Mouse (Mus musculus) lung, embryonic 14.5 days (tissue): ENCODE measurements around the gene Ankrd39. TPM values are rescaled to one million over a fixed set of nuclear protein-coding genes. Genes with fewer than 3 reads are reported as not detected.

ENCODE experiments used
- ATAC-seq: fragments of 200-750 bp; cut with Nextera tagmentation; 2 replicates; pipeline ENCODE4 v1.8.0; 2017; ENCODE audit warnings: mild to moderate bottlenecking, moderate TSS enrichment, moderate library complexity; ENCODE audit not compliant: insufficient read depth
- DNase-seq: peaks from one replicate; pipeline ENCODE4 v3.0.0-alpha.2; 2015
- H3K27ac ChIP-seq: fragments of 300-500 bp; sonication (generic); 2 replicates; pipeline ENCODE4 v1.5.1; 2014; ENCODE audit warnings: low read depth, mild to moderate bottlenecking, moderate library complexity
- H3K27me3 ChIP-seq: fragments of 300-500 bp; sonication (generic); 2 replicates; pipeline ENCODE4 v1.6.1; 2014; ENCODE audit warnings: low read length, control low read depth; ENCODE audit not compliant: insufficient read depth
- H3K36me3 ChIP-seq: fragments of 300-500 bp; sonication (generic); 2 replicates; pipeline ENCODE4 v1.6.1; 2014; ENCODE audit warnings: control low read depth; ENCODE audit not compliant: insufficient read depth
- H3K4me1 ChIP-seq: fragments of 300-500 bp; sonication (generic); 2 replicates; pipeline ENCODE4 v1.6.1; 2014; ENCODE audit warnings: antibody characterized with exemption, control low read depth; ENCODE audit not compliant: insufficient read depth
- H3K4me2 ChIP-seq: fragments of 300-500 bp; sonication (generic); 2 replicates; pipeline ENCODE4 v1.6.1; 2014; ENCODE audit warnings: mild to moderate bottlenecking
- H3K4me3 ChIP-seq: fragments of 300-500 bp; sonication (generic); 2 replicates; pipeline ENCODE4 v1.5.1; 2014; ENCODE audit warnings: low read depth, low read length
- H3K9ac ChIP-seq: fragments of 300-500 bp; sonication (generic); 2 replicates; pipeline ENCODE4 v1.6.1; 2014
- H3K9me3 ChIP-seq: fragments of 300-500 bp; sonication (generic); 2 replicates; pipeline ENCODE4 v1.6.1; 2016; ENCODE audit warnings: low read depth, low read length, control low read depth
- CTCF ChIP-seq: IDR thresholded peaks from 2 replicates; pipeline ENCODE4 v1.5.1; 2016; ENCODE audit warnings: antibody characterized with exemption, low read depth
- WGBS: fragments of 180-500 bp; shearing (Covaris S2); extraction: QIAGEN DNeasy Blood & Tissue Kit; methylation state at CpG from one replicate; pipeline ENCODE4 v1.1.7; 2014; 5-methylcytosine and 5-hydroxymethylcytosine counted together
- polyA plus RNA-seq: library from polyadenylated mRNA; unstranded; fragments of >200 nt; fragmentation: Nextera tagmentation; extraction: Ambion mirVana; gene quantifications from 2 replicates; pipeline ENCODE4 v1.2.1, GENCODE M21; 2014

Gene Ankrd39
- polyA plus RNA-seq, 1 experiment from 2014 or later: 19.9 TPM

DNA sequence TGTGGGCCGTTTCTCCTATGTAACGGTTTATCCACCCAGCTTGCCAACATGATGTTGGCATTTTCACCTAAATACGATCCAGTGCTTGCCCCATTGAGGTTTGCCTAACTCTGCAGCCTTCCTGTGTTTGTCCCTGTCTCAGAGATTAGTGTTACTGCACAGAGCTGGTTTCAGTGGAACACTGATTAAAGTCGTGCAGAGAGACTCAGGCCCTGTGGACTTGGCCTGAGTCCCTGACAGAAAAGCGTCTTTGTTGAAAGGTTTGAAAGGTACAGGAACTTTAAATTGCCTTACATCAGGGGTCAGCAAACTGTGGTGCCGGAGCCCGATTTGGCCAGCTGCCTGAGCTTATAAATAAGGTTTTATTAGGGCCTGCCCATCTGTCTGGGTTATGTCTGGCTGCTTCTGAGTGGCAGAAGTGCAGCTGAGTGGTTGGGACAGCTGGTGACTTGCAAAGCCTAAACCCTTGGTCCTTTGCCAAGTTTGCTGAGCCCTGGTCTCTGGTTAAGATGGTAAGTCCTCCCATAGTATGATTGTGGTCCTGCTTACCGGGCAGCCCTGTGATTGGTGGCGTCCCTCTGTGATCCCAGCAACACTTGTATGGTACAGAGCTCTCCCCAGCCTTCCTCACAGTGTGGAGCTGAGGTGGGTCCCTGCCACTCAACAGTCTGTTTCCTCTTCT, 23.8 kb downstream of the Ankrd39 start:
- no peak for TF ChIP-seq CTCF
- Histone ChIP-seq H3K36me3 (peaks cover 83% of the 10 kb centered on the region), H3K4me1 (no peaks in the 10 kb centered on the region), H3K27ac (peak overlapping the region; percentile 66; the same call in 1 of the 2 replicates), H3K27me3 (no peaks in the 10 kb centered on the region), H3K4me2 (no peak overlapping the region), H3K4me3 (no peak overlapping the region), H3K9me3 (no peaks in the 10 kb centered on the region), H3K9ac (no peak overlapping the region)
- ATAC-seq (peak; percentile 51; the same call in 1 of the 2 replicates), DNase-seq (peak; percentile 66)
- WGBS: 61% methylated on average over 9 of the region's 9 CpGs

DNA sequence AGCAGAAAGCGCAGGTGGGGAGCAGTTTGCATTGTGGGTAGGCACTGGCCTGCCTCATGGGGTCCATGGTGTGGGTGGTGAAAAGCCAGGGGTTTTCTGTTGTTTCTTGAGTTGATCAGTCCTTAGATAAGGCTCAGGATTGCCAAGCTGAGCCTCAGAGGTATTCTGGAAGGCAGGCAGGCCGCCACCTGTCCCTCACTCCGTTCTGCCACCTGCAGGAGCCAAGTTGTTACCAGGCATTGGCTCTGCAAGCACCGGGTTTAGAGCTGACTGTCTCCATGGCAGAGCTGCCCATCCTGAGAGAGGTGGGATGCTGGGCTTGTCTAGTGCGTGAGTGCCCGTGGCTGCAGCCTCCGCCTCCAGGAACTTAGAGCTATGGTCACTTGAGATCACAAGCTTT, 25.0 kb downstream of the Ankrd39 start:
- WGBS: 92% methylated on average over 7 of the region's 7 CpGs
- DNase-seq (no peak), ATAC-seq (no peak)
- TF ChIP-seq CTCF: no peak
- H3K4me2 ChIP-seq: no peak overlapping the region
- H3K9me3 ChIP-seq: no peaks in the 10 kb centered on the region
- peaks cover 88% of the 10 kb centered on the region for H3K36me3 ChIP-seq
- H3K4me1 ChIP-seq: no peaks in the 10 kb centered on the region
- H3K27ac ChIP-seq: no peak overlapping the region
- no peaks in the 10 kb centered on the region for H3K27me3 ChIP-seq
- H3K4me3 ChIP-seq: no peak overlapping the region
- H3K9ac ChIP-seq: no peak overlapping the region

- H3K4me2 ChIP-seq: no peak overlapping the region
- H3K9ac ChIP-seq: no peak overlapping the region
- no peaks in the 10 kb centered on the region; the same call in 1 of the 2 replicates for H3K4me1 ChIP-seq
- no peak for TF ChIP-seq CTCF
- no peak overlapping the region for H3K4me3 ChIP-seq
- 68% methylated on average over 11 of the region's 11 CpGs for WGBS
- DNase-seq (no peak), ATAC-seq (no peak)
- H3K27me3 ChIP-seq: no peaks in the 10 kb centered on the region
- H3K36me3 ChIP-seq: peaks cover 69% of the 10 kb centered on the region
- no peaks in the 10 kb centered on the region for H3K9me3 ChIP-seq
- no peak overlapping the region for H3K27ac ChIP-seq
Measured at GRCm38 (mm10) chr1:36519626-36520025, 27.6 kb downstream of the Ankrd39 start.

DNA sequence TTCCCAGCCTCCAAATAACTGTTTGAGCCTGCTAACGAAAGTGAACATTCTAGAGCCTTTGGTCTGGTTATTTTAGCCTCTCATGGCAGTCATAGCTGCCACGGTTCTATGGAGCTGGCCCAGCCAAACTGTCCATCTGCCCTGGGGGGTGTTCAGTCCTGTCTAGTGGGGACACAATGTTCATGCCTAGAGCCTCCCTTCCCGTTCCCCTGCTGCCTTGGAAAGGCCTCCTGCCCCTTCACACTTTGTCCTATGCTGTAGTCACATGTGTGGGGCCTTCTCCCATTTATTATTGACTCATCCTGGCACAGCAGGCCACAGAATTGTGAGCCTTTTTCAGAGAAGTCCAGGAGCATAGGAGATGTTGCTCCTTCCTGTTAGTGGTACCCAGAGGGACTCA, 29.0 kb downstream of the Ankrd39 start:
- H3K9ac ChIP-seq: no peak overlapping the region
- no peak overlapping the region for H3K4me3 ChIP-seq
- WGBS: 83% methylated on average over 3 of the region's 3 CpGs
- peaks cover 2% of the 10 kb centered on the region; the same call in 1 of the 2 replicates for H3K4me1 ChIP-seq
- H3K27me3 ChIP-seq: no peaks in the 10 kb centered on the region
- H3K4me2 ChIP-seq: no peak overlapping the region
- no peak for DNase-seq
- H3K36me3 ChIP-seq: peaks cover 56% of the 10 kb centered on the region
- TF ChIP-seq CTCF: no peak
- H3K27ac ChIP-seq: no peak overlapping the region
- ATAC-seq: no peak
- H3K9me3 ChIP-seq: no peaks in the 10 kb centered on the region

DNA sequence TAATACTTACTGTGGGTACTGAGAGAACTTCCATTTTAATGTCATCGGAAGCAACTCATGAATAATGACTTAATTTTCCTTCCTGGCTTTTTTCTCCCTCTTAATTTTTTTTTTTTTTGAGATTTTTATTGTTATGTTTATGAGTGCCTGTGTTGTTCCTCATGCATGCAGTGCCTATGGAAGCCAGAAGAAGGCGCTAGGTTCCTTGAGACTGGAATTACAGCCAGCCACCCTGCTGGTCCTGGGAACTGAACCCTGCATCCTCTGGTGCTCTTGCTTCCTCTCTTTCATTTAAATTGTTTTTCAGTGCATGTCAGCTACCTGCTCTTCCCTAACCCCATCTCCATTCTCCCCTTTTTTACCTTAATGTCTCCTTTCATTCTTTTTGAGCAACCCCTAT, 33.5 kb downstream of the Ankrd39 start:
- peaks cover 6% of the 10 kb centered on the region; the same call in 1 of the 2 replicates for H3K4me1 ChIP-seq
- 44% methylated on average over 2 of the region's 2 CpGs for whole genome bisulfite sequencing

DNA sequence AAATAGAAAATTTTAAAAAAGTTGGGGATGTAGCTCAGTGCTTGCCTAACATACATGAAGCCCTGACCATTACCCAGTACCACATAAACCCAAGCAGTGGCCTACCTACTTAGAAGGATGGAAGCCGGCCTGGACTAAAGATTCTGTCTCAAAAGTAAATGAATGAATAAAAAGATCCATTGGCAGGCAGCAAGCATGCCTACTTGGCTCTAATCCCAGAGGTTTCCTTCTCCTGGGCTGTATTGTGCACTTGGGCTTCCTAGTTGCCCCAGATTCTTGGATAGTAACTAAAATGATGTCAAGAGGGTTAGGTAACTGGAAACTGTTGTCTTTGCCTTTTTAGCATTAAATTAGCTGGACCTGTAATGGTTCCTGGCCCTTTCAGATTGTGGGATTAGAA, 33.9 kb downstream of the Ankrd39 start:
- peak; percentile 42 for DNase-seq
- no peak for TF ChIP-seq CTCF
- Histone ChIP-seq H3K9me3 (no peaks in the 10 kb centered on the region), H3K4me3 (peak overlapping the region; percentile 94), H3K4me1 (peaks cover 6% of the 10 kb centered on the region; the same call in 1 of the 2 replicates), H3K4me2 (peak overlapping the region; percentile 97), H3K27ac (no peak overlapping the region), H3K36me3 (peaks cover 11% of the 10 kb centered on the region; the same call in 1 of the 2 replicates), H3K27me3 (no peaks in the 10 kb centered on the region), H3K9ac (peak overlapping the region; percentile 82)
- no peak for ATAC-seq
- 0% methylated on average over 1 of the region's 1 CpGs for WGBS

More for the DNA sequence above, 33.5 kb downstream of the Ankrd39 start:
- DNase-seq (peak; percentile 58), ATAC-seq (no peak)
- peak overlapping the region; percentile 94 for H3K4me3 ChIP-seq
- H3K9me3 ChIP-seq: no peaks in the 10 kb centered on the region
- no peaks in the 10 kb centered on the region for H3K27me3 ChIP-seq
- peak overlapping the region; percentile 97 for H3K4me2 ChIP-seq
- H3K36me3 ChIP-seq: peaks cover 12% of the 10 kb centered on the region; the same call in 1 of the 2 replicates
- H3K9ac ChIP-seq: no peak overlapping the region
- no peak overlapping the region for H3K27ac ChIP-seq
- peak; percentile 56 for TF ChIP-seq CTCF

DNA sequence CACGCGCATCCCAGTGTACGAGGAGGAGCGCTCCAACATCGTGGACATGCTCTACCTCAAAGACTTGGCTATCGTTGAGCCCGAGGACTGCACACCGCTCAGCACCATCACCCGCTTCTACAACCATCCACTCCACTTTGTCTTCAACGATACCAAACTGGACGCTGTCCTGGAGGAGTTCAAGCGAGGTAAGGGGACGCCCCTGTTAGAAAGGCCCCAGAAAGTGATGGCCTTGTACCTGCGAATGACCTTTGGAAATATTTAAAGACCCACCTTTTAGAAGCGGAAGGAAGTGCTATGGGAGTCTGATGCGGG, 34.3 kb downstream of the Ankrd39 start:
- ATAC-seq (no peak), DNase-seq (no peak)
- Histone ChIP-seq H3K9ac (peak overlapping the region; percentile 82), H3K4me1 (peaks cover 6% of the 10 kb centered on the region; the same call in 1 of the 2 replicates), H3K9me3 (no peaks in the 10 kb centered on the region), H3K4me2 (peak overlapping the region; percentile 97), H3K4me3 (peak overlapping the region; percentile 94), H3K36me3 (peaks cover 8% of the 10 kb centered on the region; the same call in 1 of the 2 replicates), H3K27ac (0 out of 2 replicates have a peak overlapping the region, but pooled peaks have one; percentile 97), H3K27me3 (no peaks in the 10 kb centered on the region)
- no peak for TF ChIP-seq CTCF
- WGBS: 2% methylated on average over 16 of the region's 16 CpGs
